Mouse (Mus musculus): ENCODE measurements around the gene Cpm. TPM values are rescaled to one million over a fixed set of nuclear protein-coding genes. Genes with fewer than 3 reads are reported as not detected.

Cpm gene
- polyA plus RNA-seq, 1 experiment: 0.07 TPM

DNA sequence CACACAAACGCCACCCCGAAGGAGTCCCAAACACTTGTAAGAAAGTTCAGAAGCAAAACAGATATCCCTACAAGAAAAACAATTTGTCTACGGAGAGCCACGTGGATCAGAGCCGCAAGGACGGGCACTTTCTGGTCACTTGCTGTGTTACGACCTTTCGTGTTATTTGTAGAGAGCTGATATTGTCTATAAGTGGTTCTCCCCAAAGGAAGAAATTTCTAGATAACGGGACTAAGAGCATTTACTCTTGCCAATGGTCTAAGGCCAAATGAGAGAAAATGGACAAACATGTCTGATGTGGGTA, 54.4 kb downstream of the Cpm start:
- no peak for TF ChIP-seq MYOG (IDR thresholded peaks at IDR 0.05; ENCODE audit: control insufficient read depth in 1 of 3, insufficient read depth in 1 of 3, insufficient read length in 2 of 3, low read depth in 2 of 3)
- no peaks in the 10 kb centered on the region for H3K27me3 ChIP-seq (ENCODE audit: control insufficient read depth, insufficient read depth, insufficient read length)
- no peak overlapping the region for H3ac ChIP-seq (ENCODE audit: control insufficient read depth, insufficient read length)
- H3K4me3 ChIP-seq: no peak overlapping the region
- H3K4me2 ChIP-seq (ENCODE audit: low read depth): no peak overlapping the region
- H3K36me3 ChIP-seq (ENCODE audit: control insufficient read depth, insufficient read depth): no peaks in the 10 kb centered on the region
- no peaks in the 10 kb centered on the region for H3K79me2 ChIP-seq (ENCODE audit: control insufficient read depth, insufficient read depth)

DNA sequence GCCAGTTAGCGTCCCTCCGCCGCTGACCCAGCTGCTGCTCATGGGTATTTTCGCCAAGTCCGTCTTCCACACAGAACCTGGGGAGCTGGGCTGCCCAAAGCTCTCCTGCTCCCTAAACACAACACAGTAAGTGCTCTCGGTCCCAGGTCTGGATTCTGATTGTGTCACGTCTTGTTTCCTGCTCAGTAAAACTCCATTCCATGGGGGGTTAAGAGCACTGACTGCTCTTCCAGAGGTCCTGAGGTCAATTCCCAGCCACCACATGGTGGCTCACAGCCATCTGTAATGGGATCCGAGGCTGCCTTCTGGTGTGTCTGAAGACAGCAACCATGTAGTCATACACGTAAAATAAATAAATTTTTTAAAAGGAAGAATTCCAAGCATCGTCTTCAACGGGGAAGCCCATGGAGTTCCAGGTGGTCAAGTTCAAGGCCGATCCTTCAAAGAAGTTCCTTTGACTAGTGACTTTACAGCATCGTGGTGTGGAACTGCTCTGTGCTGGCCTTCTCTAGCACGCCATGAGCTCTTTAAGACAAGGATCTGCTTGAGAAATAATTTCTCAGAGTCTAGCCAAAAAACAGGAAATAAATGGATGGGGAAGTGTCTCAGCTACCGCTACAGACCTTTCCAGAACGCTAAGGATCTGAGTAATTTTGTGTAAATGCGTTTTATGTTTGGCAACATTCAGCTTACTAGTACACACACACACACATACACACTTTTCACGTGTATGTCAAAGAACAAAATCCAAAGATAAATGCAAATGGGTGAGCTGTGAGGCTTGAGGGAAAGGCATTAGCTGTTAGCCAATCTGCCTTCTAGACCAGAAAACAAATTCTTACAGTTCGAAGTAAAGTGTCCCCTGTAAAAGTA, 55.2 kb downstream of the Cpm start:
- TF ChIP-seq TCF12 (IDR thresholded peaks at IDR 0.05; ENCODE audit: insufficient read depth, poor library complexity, severe bottlenecking): no peak
- no peak for TF ChIP-seq CEBPB (IDR thresholded peaks at IDR 0.05; ENCODE audit: insufficient read depth, poor library complexity, severe bottlenecking)
- no peak for TF ChIP-seq E2F4 (IDR thresholded peaks at IDR 0.05; ENCODE audit: insufficient read depth)
- no peak for TF ChIP-seq SRF (IDR thresholded peaks at IDR 0.05; ENCODE audit: control insufficient read depth, insufficient read length, low read depth)
- no peak for TF ChIP-seq MYOD1 (IDR thresholded peaks at IDR 0.05; ENCODE audit: control insufficient read depth in 1 of 3, insufficient read length in 2 of 3, low read depth in 2 of 3)
- no peak overlapping the region for H3K4me3 ChIP-seq
- H3ac ChIP-seq (ENCODE audit: control insufficient read depth, insufficient read length): no peak overlapping the region
- peaks cover 8% of the 10 kb centered on the region for H3K36me3 ChIP-seq (ENCODE audit: control insufficient read depth, insufficient read depth)
- no peak overlapping the region for H3K4me2 ChIP-seq (ENCODE audit: low read depth)
- H3K27me3 ChIP-seq (ENCODE audit: control insufficient read depth, insufficient read depth, insufficient read length): no peaks in the 10 kb centered on the region
- no peaks in the 10 kb centered on the region for H3K79me2 ChIP-seq (ENCODE audit: control insufficient read depth, insufficient read depth)

DNA sequence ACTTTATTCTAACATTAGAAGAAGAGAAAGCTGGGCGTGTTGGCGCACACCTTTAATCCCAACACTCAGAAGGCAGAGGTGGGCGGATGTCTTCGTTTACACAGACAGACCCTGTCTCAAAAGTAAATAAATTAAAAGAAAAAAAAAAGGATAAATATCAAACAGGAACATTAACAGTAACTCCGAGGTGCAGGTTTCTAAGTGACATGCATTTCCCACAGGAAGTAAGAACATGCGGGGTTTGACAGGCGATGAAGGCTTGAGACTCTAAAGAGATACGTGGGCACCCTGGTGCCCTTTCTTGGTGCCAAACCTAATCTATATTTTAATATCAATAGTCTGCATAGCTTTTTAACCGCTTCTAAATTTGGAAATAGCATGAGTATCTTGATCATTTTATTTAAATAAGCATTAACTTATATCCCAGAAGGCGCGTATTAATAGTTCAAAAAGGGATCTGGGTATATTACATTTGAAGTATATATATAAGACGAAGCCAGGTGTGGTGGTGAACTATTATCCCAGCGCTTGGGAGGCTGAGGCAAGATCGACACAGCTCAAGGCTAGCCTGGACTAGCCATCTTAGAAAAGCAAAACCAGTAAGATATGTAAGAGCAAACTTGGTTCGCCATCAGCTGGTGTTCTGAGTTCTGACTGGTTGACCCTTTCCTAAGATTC, 56.0 kb downstream of the Cpm start:
- Histone ChIP-seq H3K4me2 (ENCODE audit: low read depth) (no peak overlapping the region), H3K79me2 (ENCODE audit: control insufficient read depth, insufficient read depth) (no peaks in the 10 kb centered on the region), H3K36me3 (ENCODE audit: control insufficient read depth, insufficient read depth) (peaks cover 16% of the 10 kb centered on the region), H3K27me3 (ENCODE audit: control insufficient read depth, insufficient read depth, insufficient read length) (no peaks in the 10 kb centered on the region), H3ac (ENCODE audit: control insufficient read depth, insufficient read length) (no peak overlapping the region), H3K4me3 (no peak overlapping the region)
- TF ChIP-seq REST (IDR thresholded peaks at IDR 0.05; ENCODE audit: insufficient read depth, insufficient read length) (no peak), TCF12 (IDR thresholded peaks at IDR 0.05; ENCODE audit: insufficient read depth, poor library complexity, severe bottlenecking) (no peak), CEBPB (IDR thresholded peaks at IDR 0.05; ENCODE audit: insufficient read depth, poor library complexity, severe bottlenecking) (no peak), MYOD1 (IDR thresholded peaks at IDR 0.05; ENCODE audit: control insufficient read depth in 1 of 3, insufficient read length in 2 of 3, low read depth in 2 of 3) (no peak), POLR2A (IDR thresholded peaks at IDR 0.05; ENCODE audit: insufficient read length, low read depth) (no peak), POLR2AphosphoS2 (IDR thresholded peaks at IDR 0.05; ENCODE audit: insufficient read length, low read depth) (no peak), MAX (IDR thresholded peaks at IDR 0.05; ENCODE audit: low read depth) (no peak)

DNA sequence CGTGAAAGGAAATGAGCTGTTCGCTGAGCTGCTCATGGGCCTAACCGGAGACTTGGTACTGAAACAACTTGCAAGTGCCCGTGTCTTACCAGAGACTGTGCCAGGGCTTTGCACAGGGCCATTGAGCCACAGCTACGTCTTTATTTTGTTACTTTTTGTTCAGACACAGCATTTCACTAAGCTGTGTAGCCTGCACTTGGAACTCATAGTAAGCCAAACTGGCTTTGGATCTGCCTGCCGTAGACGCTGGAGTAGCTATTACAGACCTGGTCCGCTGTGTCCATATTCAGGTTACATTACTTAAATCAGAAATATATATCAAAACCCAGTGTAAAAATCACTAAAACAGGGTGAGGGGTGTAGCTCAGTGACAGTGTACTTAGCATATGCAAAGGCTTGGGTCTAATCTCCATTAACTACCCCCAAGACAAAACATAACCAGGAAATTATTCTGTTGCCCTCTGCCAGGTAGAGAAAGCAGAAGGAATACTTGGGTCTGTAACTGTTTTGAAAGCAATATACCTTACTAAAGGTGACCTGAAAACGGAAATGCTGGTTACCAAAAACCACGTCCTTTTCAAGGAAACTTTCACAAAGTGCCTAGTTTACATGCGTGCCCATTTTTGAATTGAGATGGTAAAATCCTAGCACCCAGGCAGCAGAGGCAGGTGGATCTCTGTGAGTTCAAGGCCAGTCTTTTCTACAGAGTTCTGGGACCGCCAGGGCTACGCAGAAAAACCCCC, 56.7 kb downstream of the Cpm start:
- H3ac ChIP-seq (ENCODE audit: control insufficient read depth, insufficient read length): no peak overlapping the region
- peaks cover 23% of the 10 kb centered on the region for H3K36me3 ChIP-seq (ENCODE audit: control insufficient read depth, insufficient read depth)
- H3K4me2 ChIP-seq (ENCODE audit: low read depth): no peak overlapping the region
- TF ChIP-seq SRF (IDR thresholded peaks at IDR 0.05; ENCODE audit: control insufficient read depth, insufficient read length, low read depth) (no peak), TCF12 (IDR thresholded peaks at IDR 0.05; ENCODE audit: insufficient read depth, poor library complexity, severe bottlenecking) (no peak), REST (IDR thresholded peaks at IDR 0.05; ENCODE audit: insufficient read depth, insufficient read length) (no peak)
- no peaks in the 10 kb centered on the region for H3K27me3 ChIP-seq (ENCODE audit: control insufficient read depth, insufficient read depth, insufficient read length)
- no peak overlapping the region for H3K4me3 ChIP-seq
- no peaks in the 10 kb centered on the region for H3K79me2 ChIP-seq (ENCODE audit: control insufficient read depth, insufficient read depth)

DNA sequence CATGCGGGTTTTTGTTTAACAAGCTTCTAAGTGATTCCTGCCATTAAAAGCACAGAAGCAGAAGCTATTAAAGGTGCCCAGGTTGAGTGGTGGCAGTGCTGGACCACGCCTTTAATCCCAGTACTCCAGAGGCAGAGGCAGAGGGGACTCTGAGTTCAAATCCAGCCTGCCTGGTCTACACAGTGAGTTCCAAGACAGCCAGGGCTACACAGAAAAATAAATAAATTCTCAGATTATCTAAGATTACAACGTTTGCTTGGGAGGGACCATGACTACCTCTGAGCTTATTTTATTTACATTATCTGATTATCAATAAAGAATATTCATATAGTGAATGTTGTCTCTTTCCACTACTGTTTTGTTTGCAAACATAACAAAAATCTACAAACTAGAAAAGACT, 57.7 kb downstream of the Cpm start:
- no peak for TF ChIP-seq E2F4 (IDR thresholded peaks at IDR 0.05; ENCODE audit: insufficient read depth)
- TF ChIP-seq SRF (IDR thresholded peaks at IDR 0.05; ENCODE audit: control insufficient read depth, insufficient read length, low read depth): no peak
- TF ChIP-seq CEBPB (IDR thresholded peaks at IDR 0.05; ENCODE audit: insufficient read depth, poor library complexity, severe bottlenecking): no peak
- no peak for TF ChIP-seq MYOD1 (IDR thresholded peaks at IDR 0.05; ENCODE audit: control insufficient read depth in 1 of 3, insufficient read length in 2 of 3, low read depth in 2 of 3)
- TF ChIP-seq POLR2A (IDR thresholded peaks at IDR 0.05; ENCODE audit: insufficient read length, low read depth): no peak
- TF ChIP-seq TCF3 (IDR thresholded peaks at IDR 0.05; ENCODE audit: insufficient read length, low read depth): no peak
- Histone ChIP-seq H3K4me2 (ENCODE audit: low read depth) (no peak overlapping the region), H3K4me3 (no peak overlapping the region), H3ac (ENCODE audit: control insufficient read depth, insufficient read length) (no peak overlapping the region), H3K27me3 (ENCODE audit: control insufficient read depth, insufficient read depth, insufficient read length) (no peaks in the 10 kb centered on the region), H3K79me2 (ENCODE audit: control insufficient read depth, insufficient read depth) (no peaks in the 10 kb centered on the region), H3K36me3 (ENCODE audit: control insufficient read depth, insufficient read depth) (peaks cover 32% of the 10 kb centered on the region)
